Mouse (Mus musculus) G1E (cell line): Measurements from ENCODE around the gene Mycn. TPM values are rescaled to one million over a fixed set of nuclear protein-coding genes. Genes with fewer than 3 reads are reported as not detected.

ENCODE experiments used
- ATAC-seq: 2 replicates; pipeline ENCODE4 v1.8.0; 2016; ENCODE audit warnings: mild to moderate bottlenecking; ENCODE audit not compliant: insufficient number of reproducible peaks, poor library complexity, low FRiP score, severe bottlenecking; ENCODE audit errors: extremely low read depth
- DNase-seq: peaks from one replicate; pipeline ENCODE4 v3.0.0; 2012; ENCODE audit warnings: low spot score
- H3K27me3 ChIP-seq: 2 replicates; pipeline ENCODE4 v1.6.1; 2012; ENCODE audit warnings: mild to moderate bottlenecking, low read length, inconsistent platforms; ENCODE audit not compliant: insufficient read depth
- H3K36me3 ChIP-seq: replicated peaks from 2 replicates; pipeline ENCODE3; 2012; ENCODE audit warnings: mild to moderate bottlenecking, inconsistent platforms
- H3K4me1 ChIP-seq: 2 replicates; pipeline ENCODE4 v1.6.1; 2012; ENCODE audit warnings: low read depth, low read length, inconsistent platforms, mixed read lengths; ENCODE audit not compliant: insufficient read depth
- H3K4me3 ChIP-seq: 2 replicates; pipeline ENCODE4 v1.5.1; 2012; ENCODE audit warnings: low read depth, mild to moderate bottlenecking, inconsistent platforms, low read length, moderate library complexity, mixed read lengths
- H3K9me3 ChIP-seq: replicated peaks from 2 replicates; pipeline ENCODE4 v1.6.1; 2012; ENCODE audit warnings: inconsistent platforms
- CTCF ChIP-seq: IDR thresholded peaks from 2 replicates; pipeline ENCODE4 v1.5.1; 2012; ENCODE audit warnings: low read depth, low read length, inconsistent platforms, mixed read lengths
- GATA1 ChIP-seq: IDR thresholded peaks from 2 replicates; pipeline ENCODE4 v1.6.1; 2012; ENCODE audit warnings: borderline replicate concordance, low read length, inconsistent platforms, mixed read lengths
- GATA2 ChIP-seq: IDR thresholded peaks from 2 replicates; pipeline ENCODE4 v1.6.1; 2012; ENCODE audit warnings: low read depth, low read length, inconsistent platforms, borderline replicate concordance
- POLR2AphosphoS5 ChIP-seq: IDR thresholded peaks from 2 replicates; pipeline ENCODE4 v1.6.1; 2012; ENCODE audit warnings: low read depth, low read length, inconsistent platforms; ENCODE audit not compliant: insufficient replicate concordance
- TAL1 ChIP-seq: conservative IDR thresholded peaks from 2 replicates; pipeline ENCODE4 v1.6.1; 2012; ENCODE audit warnings: low read depth, low read length, inconsistent platforms, mixed read lengths
- polyA plus RNA-seq: library from polyadenylated mRNA; stranded (reverse); fragments of >175 nt; gene quantifications from 2 replicates; pipeline ENCODE4 v1.2.3, GENCODE M21; 2012
- total RNA-seq, 2 experiments: library from RNA; stranded (forward) in 1 of 2; stranded (reverse) in 1 of 2; fragments of 200-1000 nt in 1 of 2; fragments of >200 nt in 1 of 2; fragmentation: Nextera tagmentation in 1 of 2; gene quantifications; 2 replicates each; pipeline ENCODE4 v1.2.3; 2014 to 2017

Mycn gene
- total and polyA plus RNA-seq, 3 experiments, result 0.33 TPM; not detected in 2

GRCm38 (mm10) chr12:12909631-12910277, 32.0 kb downstream of the Mycn start:
- DNase-seq, result no peak
- no peak for TF ChIP-seq POLR2AphosphoS5
- no peak for TF ChIP-seq TAL1
- no peak for TF ChIP-seq GATA1
- no peak for TF ChIP-seq GATA2
- no peak for TF ChIP-seq CTCF
- Histone ChIP-seq H3K36me3 (no peaks in the 10 kb centered on the region), H3K4me3 (no peak overlapping the region), H3K9me3 (peaks cover under 1% of the 10 kb centered on the region), H3K27me3 (no peaks in the 10 kb centered on the region), H3K4me1 (no peaks in the 10 kb centered on the region)
- ATAC-seq, result no peak

- Histone ChIP-seq H3K36me3 (no peaks in the 10 kb centered on the region), H3K27me3 (no peaks in the 10 kb centered on the region), H3K9me3 (peaks cover 5% of the 10 kb centered on the region), H3K4me1 (no peaks in the 10 kb centered on the region), H3K4me3 (no peak overlapping the region)
- ATAC-seq (no peak), DNase-seq (no peak)
- TF ChIP-seq TAL1 (no peak), GATA1 (no peak), CTCF (no peak), GATA2 (no peak), POLR2AphosphoS5 (no peak)
These were observed 34.9 kb downstream of the Mycn start for GRCm38 (mm10) chr12:12906771-12907170.

DNA sequence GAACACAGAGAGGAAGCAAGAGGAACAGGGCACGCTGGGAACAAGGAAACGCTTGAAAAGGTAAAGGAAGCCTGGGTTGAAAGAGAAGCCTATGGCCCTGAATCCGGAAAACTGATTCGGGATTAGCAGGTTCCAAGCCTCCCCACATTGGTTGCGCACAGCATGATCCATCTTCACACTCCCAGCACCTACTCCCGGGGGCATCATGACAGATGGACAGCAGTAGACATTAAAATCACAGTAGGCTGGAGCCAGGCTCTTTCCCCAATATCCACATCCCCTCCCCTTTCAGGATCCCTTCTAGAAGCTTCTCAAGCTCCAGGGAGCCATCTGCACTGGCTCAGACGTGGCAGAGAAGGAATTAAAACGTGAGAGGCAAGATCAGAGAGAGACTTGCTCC, 35.4 kb downstream of the Mycn start:
- Histone ChIP-seq H3K27me3 (no peaks in the 10 kb centered on the region), H3K4me3 (no peak overlapping the region), H3K9me3 (peaks cover 5% of the 10 kb centered on the region), H3K36me3 (no peaks in the 10 kb centered on the region), H3K4me1 (no peaks in the 10 kb centered on the region)
- ATAC-seq (no peak), DNase-seq (no peak)
- TF ChIP-seq POLR2AphosphoS5, result no peak

DNA sequence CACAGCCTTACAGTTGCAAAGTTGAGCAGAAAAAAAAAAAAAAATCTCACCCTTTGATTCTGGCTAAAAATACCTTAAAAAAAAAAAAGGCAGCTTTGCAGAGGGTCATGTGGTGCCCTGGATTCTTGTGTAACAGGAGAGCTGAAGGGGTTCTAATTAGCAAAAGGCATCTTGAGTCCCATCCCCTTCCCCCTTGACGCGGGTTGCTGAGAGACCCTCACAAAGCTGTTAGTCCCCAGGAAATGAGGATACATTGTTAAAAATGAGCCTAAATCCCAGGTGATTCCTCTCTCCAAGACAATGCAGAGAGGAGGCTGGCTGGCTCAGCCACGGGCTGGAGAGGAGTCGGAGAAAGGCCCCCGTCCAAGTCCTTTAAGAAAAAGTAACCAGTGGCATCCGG, 36.6 kb downstream of the Mycn start:
- peaks cover 5% of the 10 kb centered on the region for H3K9me3 ChIP-seq
- H3K27me3 ChIP-seq, result no peaks in the 10 kb centered on the region
- ATAC-seq, result no peak
- TF ChIP-seq POLR2AphosphoS5 (no peak), TAL1 (no peak)
- no peak for DNase-seq
- H3K4me1 ChIP-seq, result no peaks in the 10 kb centered on the region
- H3K4me3 ChIP-seq, result no peak overlapping the region
- H3K36me3 ChIP-seq, result no peaks in the 10 kb centered on the region

GRCm38 (mm10) chr12:12904512-12904953, 37.2 kb downstream of the Mycn start:
- no peak overlapping the region; the same call in 1 of the 2 replicates for H3K4me3 ChIP-seq
- H3K27me3 ChIP-seq, result no peaks in the 10 kb centered on the region
- ATAC-seq, result no peak
- H3K36me3 ChIP-seq, result no peaks in the 10 kb centered on the region
- peaks cover 5% of the 10 kb centered on the region for H3K9me3 ChIP-seq
- H3K4me1 ChIP-seq, result no peaks in the 10 kb centered on the region
- no peak for DNase-seq
- TF ChIP-seq TAL1 (no peak), GATA1 (no peak), CTCF (no peak), GATA2 (no peak), POLR2AphosphoS5 (no peak)

- ATAC-seq (no peak), DNase-seq (no peak)
- Histone ChIP-seq H3K36me3 (no peaks in the 10 kb centered on the region), H3K4me3 (no peak overlapping the region), H3K4me1 (no peaks in the 10 kb centered on the region), H3K9me3 (peaks cover 5% of the 10 kb centered on the region), H3K27me3 (no peaks in the 10 kb centered on the region)
- TF ChIP-seq TAL1 (no peak), POLR2AphosphoS5 (no peak), GATA1 (no peak)
These were observed 37.6 kb downstream of the Mycn start for GRCm38 (mm10) chr12:12904086-12904485.

GRCm38 (mm10) chr12:12902403-12902802, 39.3 kb downstream of the Mycn start:
- Histone ChIP-seq H3K36me3 (no peaks in the 10 kb centered on the region), H3K4me1 (no peaks in the 10 kb centered on the region), H3K4me3 (no peak overlapping the region), H3K9me3 (peaks cover 5% of the 10 kb centered on the region), H3K27me3 (no peaks in the 10 kb centered on the region)
- no peak for ATAC-seq
- no peak for DNase-seq
- TF ChIP-seq GATA2, result no peak
- TF ChIP-seq POLR2AphosphoS5, result no peak
- no peak for TF ChIP-seq GATA1
- TF ChIP-seq CTCF, result no peak
- no peak for TF ChIP-seq TAL1
